Mouse (Mus musculus) liver, embryonic 16.5 days (tissue): ENCODE data around the gene Pou2f2. TPM values are rescaled to one million over a fixed set of nuclear protein-coding genes. Genes with fewer than 3 reads are reported as not detected.

Source experiments
- ATAC-seq: fragments of 200-750 bp; cut with Nextera tagmentation; 2 replicates; pipeline ENCODE4 v1.8.0; 2017; ENCODE audit warnings: low read depth, mild to moderate bottlenecking, moderate number of reproducible peaks, moderate library complexity
- H3K27ac ChIP-seq: fragments of 300-500 bp; sonication (generic); 2 replicates; pipeline ENCODE4 v1.5.1; 2014; ENCODE audit warnings: mild to moderate bottlenecking, low read length
- H3K27me3 ChIP-seq: fragments of 300-500 bp; sonication (generic); 2 replicates; pipeline ENCODE4 v1.6.1; 2014; ENCODE audit warnings: low read depth, low read length, mixed read lengths; ENCODE audit not compliant: control insufficient read depth, insufficient read depth
- H3K36me3 ChIP-seq: fragments of 300-500 bp; sonication (generic); 2 replicates; pipeline ENCODE4 v1.6.1; 2014; ENCODE audit warnings: mild to moderate bottlenecking; ENCODE audit not compliant: control insufficient read depth, insufficient read depth
- H3K4me1 ChIP-seq: fragments of 300-500 bp; sonication (generic); 2 replicates; pipeline ENCODE4 v1.6.1; 2014; ENCODE audit warnings: low read depth, low read length, mixed read lengths; ENCODE audit not compliant: control insufficient read depth
- H3K4me2 ChIP-seq: fragments of 300-500 bp; sonication (generic); 2 replicates; pipeline ENCODE4 v1.6.1; 2014; ENCODE audit warnings: low read depth, low read length, mixed read lengths
- H3K4me3 ChIP-seq: fragments of 300-500 bp; sonication (generic); 2 replicates; pipeline ENCODE4 v1.5.1; 2014; ENCODE audit warnings: low read depth, mild to moderate bottlenecking, low read length
- H3K9ac ChIP-seq: fragments of 300-500 bp; sonication (generic); 2 replicates; pipeline ENCODE4 v1.6.1; 2014; ENCODE audit warnings: low read depth, low read length
- H3K9me3 ChIP-seq: fragments of 300-500 bp; sonication (generic); replicated peaks from 2 replicates; pipeline ENCODE4 v1.6.1; 2016; ENCODE audit warnings: low read length; ENCODE audit not compliant: control insufficient read depth
- WGBS: fragments of 180-500 bp; shearing (Covaris S2); extraction: QIAGEN DNeasy Blood & Tissue Kit; methylation state at CpG from one replicate; pipeline ENCODE4 v1.1.7; 2014; ENCODE audit not compliant: insufficient replicate concordance; 5-methylcytosine and 5-hydroxymethylcytosine counted together
- polyA plus RNA-seq: library from polyadenylated mRNA; unstranded; fragments of >200 nt; fragmentation: Nextera tagmentation; extraction: Ambion mirVana; gene quantifications from 2 replicates; pipeline ENCODE4 v1.2.1, GENCODE M21; 2015

Pou2f2 gene
- polyA plus RNA-seq, 1 experiment from 2014 or later, result 1.7 TPM

GRCm38 (mm10) chr7:25120061-25120834 lies 59.3 kb downstream of the Pou2f2 start:
- 31% methylated on average over 25 of the region's 25 CpGs for WGBS
- peak; percentile 37 for ATAC-seq
- H3K9ac ChIP-seq, result no peak overlapping the region
- no peak overlapping the region for H3K27ac ChIP-seq
- H3K4me1 ChIP-seq, result no peaks in the 10 kb centered on the region
- H3K36me3 ChIP-seq, result no peaks in the 10 kb centered on the region
- no peaks in the 10 kb centered on the region for H3K27me3 ChIP-seq
- no peak overlapping the region for H3K4me2 ChIP-seq
- H3K4me3 ChIP-seq, result no peak overlapping the region
- no peaks in the 10 kb centered on the region for H3K9me3 ChIP-seq

- no peak overlapping the region for H3K4me2 ChIP-seq
- WGBS, result 71% methylated on average over 16 of the region's 16 CpGs
- no peaks in the 10 kb centered on the region for H3K4me1 ChIP-seq
- H3K9me3 ChIP-seq, result no peaks in the 10 kb centered on the region
- ATAC-seq, result no peak
- no peak overlapping the region for H3K4me3 ChIP-seq
- no peak overlapping the region for H3K9ac ChIP-seq
- H3K36me3 ChIP-seq, result no peaks in the 10 kb centered on the region
- H3K27ac ChIP-seq, result no peak overlapping the region
- no peaks in the 10 kb centered on the region for H3K27me3 ChIP-seq
Observed at GRCm38 (mm10) chr7:25112956-25113603, 66.4 kb downstream of the Pou2f2 start.

DNA sequence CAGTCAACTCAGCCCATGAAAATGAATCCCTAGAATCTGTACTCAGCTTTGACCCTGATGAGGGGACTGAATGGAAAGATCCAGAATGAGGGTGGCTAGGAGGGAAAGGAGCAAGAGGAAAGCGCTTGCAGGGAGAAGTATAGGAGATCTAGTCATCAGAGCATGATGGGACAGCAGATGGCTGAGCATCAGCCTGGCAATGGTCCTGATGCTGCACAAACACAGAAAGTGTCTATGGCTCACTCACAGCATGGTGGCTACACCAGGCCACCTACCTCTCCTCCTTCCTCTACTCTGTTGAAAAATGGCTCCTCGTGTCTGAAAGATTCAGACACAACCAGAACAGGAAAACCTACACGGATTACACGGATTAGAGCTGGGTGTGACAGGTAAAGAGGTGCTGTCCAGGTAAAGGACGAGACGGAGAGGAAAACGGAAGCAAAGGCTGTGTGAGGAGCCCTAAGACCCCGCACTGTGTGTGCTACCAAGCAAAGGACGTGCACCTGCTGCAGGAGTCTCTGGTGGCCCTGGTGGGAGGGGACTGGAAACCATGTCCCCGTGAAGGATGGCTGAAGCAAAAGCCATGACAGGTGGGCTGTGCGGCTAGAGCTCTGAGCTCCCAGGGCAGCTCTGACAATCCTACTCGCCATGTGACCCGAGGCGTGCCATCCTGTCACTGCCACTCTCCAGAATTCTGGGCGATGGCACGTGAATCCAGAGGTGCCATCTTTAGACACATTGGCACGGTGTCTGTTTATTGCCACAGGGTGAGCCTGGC lies 67.2 kb downstream of the Pou2f2 start:
- Histone ChIP-seq H3K27ac (no peak overlapping the region), H3K4me1 (no peaks in the 10 kb centered on the region), H3K4me2 (no peak overlapping the region), H3K27me3 (no peaks in the 10 kb centered on the region), H3K4me3 (no peak overlapping the region), H3K9ac (no peak overlapping the region), H3K9me3 (no peaks in the 10 kb centered on the region), H3K36me3 (no peaks in the 10 kb centered on the region)
- WGBS, result 72% methylated on average over 17 of the region's 17 CpGs
- no peak for ATAC-seq

GRCm38 (mm10) chr7:25110336-25110735 lies 69.2 kb downstream of the Pou2f2 start:
- no peak overlapping the region for H3K4me3 ChIP-seq
- no peaks in the 10 kb centered on the region for H3K9me3 ChIP-seq
- no peaks in the 10 kb centered on the region for H3K36me3 ChIP-seq
- WGBS, result 67% methylated on average over 9 of the region's 9 CpGs
- H3K4me1 ChIP-seq, result no peaks in the 10 kb centered on the region
- H3K9ac ChIP-seq, result no peak overlapping the region
- no peak for ATAC-seq
- H3K4me2 ChIP-seq, result no peak overlapping the region
- H3K27ac ChIP-seq, result no peak overlapping the region
- H3K27me3 ChIP-seq, result no peaks in the 10 kb centered on the region

- H3K27me3 ChIP-seq, result no peaks in the 10 kb centered on the region
- no peak overlapping the region for H3K4me3 ChIP-seq
- H3K36me3 ChIP-seq, result no peaks in the 10 kb centered on the region
- no peak overlapping the region for H3K9ac ChIP-seq
- H3K9me3 ChIP-seq, result no peaks in the 10 kb centered on the region
- no peak for ATAC-seq
- no peak overlapping the region for H3K4me2 ChIP-seq
- WGBS, result 67% methylated on average over 12 of the region's 12 CpGs
- no peaks in the 10 kb centered on the region for H3K4me1 ChIP-seq
- no peak overlapping the region for H3K27ac ChIP-seq
Observed at GRCm38 (mm10) chr7:25109355-25109754, 70.2 kb downstream of the Pou2f2 start.

DNA sequence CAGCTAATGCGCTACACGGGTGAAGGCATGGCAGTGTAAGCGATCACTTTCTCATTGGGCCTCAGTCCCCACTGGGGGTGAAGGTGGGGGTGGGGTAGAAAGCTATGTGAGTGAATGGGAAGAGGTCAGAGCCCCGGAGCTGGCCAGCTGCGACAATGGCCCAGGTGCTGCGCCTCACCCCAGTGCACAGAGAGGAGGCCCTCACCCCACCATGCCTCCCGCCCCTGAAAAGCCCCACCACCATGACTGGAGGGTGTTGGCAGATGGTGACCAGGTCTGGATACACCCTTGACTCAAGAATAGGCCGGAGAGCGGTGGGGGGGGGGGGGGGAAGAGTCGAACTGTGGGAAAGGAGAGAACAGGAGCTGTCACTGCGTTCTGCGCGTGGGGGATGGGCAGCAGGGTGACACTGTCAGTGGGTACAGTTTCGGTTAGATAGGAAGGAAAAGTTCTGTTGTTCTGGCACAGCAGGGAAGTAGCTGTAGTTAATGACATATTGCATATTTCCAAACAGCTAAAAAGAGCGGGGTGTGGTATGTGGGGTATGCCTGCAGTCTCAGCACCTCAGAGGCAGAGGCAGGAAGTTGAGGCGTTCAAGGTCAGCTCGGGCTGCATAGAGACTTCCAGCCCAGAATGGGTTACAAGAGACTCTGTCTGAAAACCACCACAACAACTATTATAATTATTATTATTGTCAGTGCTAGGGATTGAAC lies 72.6 kb downstream of the Pou2f2 start:
- Histone ChIP-seq H3K9me3 (no peaks in the 10 kb centered on the region), H3K4me1 (no peaks in the 10 kb centered on the region), H3K9ac (no peak overlapping the region), H3K4me3 (no peak overlapping the region), H3K36me3 (no peaks in the 10 kb centered on the region), H3K27ac (no peak overlapping the region), H3K27me3 (no peaks in the 10 kb centered on the region), H3K4me2 (no peak overlapping the region)
- ATAC-seq, result peak; percentile 32; the same call in 1 of the 2 replicates
- WGBS, result 32% methylated on average over 16 of the region's 17 CpGs

- Histone ChIP-seq H3K27me3 (no peaks in the 10 kb centered on the region), H3K4me3 (no peak overlapping the region), H3K9ac (no peak overlapping the region), H3K9me3 (no peaks in the 10 kb centered on the region), H3K4me1 (no peaks in the 10 kb centered on the region), H3K36me3 (no peaks in the 10 kb centered on the region), H3K27ac (no peak overlapping the region), H3K4me2 (no peak overlapping the region)
- WGBS, result 15% methylated on average over 17 of the region's 17 CpGs
- no peak; the same call in 1 of the 2 replicates for ATAC-seq
Observed at GRCm38 (mm10) chr7:25105411-25106160, 73.9 kb downstream of the Pou2f2 start.

DNA sequence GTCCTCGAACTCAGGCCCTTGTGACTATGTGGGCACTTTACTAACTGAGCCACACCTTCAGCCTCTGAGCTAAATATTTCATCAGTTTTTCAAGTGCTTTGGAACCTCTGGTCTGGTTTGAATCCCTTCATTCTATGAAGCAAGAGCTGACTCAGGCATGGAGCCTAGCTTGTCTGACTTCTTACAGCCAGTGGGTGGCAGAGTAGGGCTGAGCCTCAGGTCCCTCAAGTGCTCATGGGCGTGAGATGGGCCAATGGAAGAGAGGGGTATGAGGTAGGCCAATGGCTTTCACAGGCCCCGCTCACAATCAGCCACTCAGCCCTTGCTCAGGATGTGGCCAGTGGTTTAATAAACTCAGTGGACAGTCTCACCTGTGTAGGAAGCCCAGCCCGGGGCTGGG lies 79.9 kb downstream of the Pou2f2 start:
- Histone ChIP-seq H3K27ac (no peak overlapping the region), H3K4me3 (no peak overlapping the region), H3K27me3 (no peaks in the 10 kb centered on the region), H3K9ac (no peak overlapping the region), H3K9me3 (no peaks in the 10 kb centered on the region), H3K4me2 (no peak overlapping the region), H3K36me3 (no peaks in the 10 kb centered on the region), H3K4me1 (no peaks in the 10 kb centered on the region)
- ATAC-seq, result no peak
- 55% methylated on average over 4 of the region's 4 CpGs for WGBS
